Mouse (Mus musculus) MEL (cell line): ENCODE measurements around the gene Trim47.

Experiments
- CTCF ChIP-seq, 3 experiments: IDR thresholded peaks in 2 of 3; conservative IDR thresholded peaks in 1 of 3; 2 replicates each; pipeline ENCODE4 v1.5.1; 2011 to 2012; ENCODE audit warnings: low read length in 3 of 3, low read depth in 2 of 3, mild to moderate bottlenecking in 2 of 3, improper control_type of control experiment in 1 of 3, inconsistent platforms in 1 of 3, mixed read lengths in 1 of 3, moderate library complexity in 1 of 3; ENCODE audit not compliant: control insufficient read depth in 1 of 3, insufficient read depth in 1 of 3, poor library complexity in 1 of 3, severe bottlenecking in 1 of 3
- E2F4 ChIP-seq: IDR thresholded peaks from 2 replicates; pipeline ENCODE4 v1.6.1; 2011; ENCODE audit warnings: low read depth, low read length, improper control_type of control experiment, borderline replicate concordance
- EP300 ChIP-seq, 2 experiments: IDR thresholded peaks; 2 replicates each; pipeline ENCODE4 v1.6.1; 2011; ENCODE audit warnings: improper control_type of control experiment in 2 of 2, low read length in 2 of 2, low read depth in 1 of 2, mild to moderate bottlenecking in 1 of 2
- NELFE ChIP-seq: IDR thresholded peaks from 2 replicates; pipeline ENCODE4 v1.6.1; 2011; ENCODE audit warnings: low read depth, low read length, improper control_type of control experiment
- POLR2A ChIP-seq, 2 experiments: IDR thresholded peaks; 2 replicates each; pipeline ENCODE4 v1.6.1; 2011 to 2012; ENCODE audit warnings: low read length in 2 of 2, mild to moderate bottlenecking in 2 of 2, control low read depth in 1 of 2, improper control_type of control experiment in 1 of 2, low read depth in 1 of 2, moderate library complexity in 1 of 2; ENCODE audit not compliant: control insufficient read depth in 1 of 2, insufficient read depth in 1 of 2, poor library complexity in 1 of 2
- SIN3A ChIP-seq: IDR thresholded peaks from 2 replicates; pipeline ENCODE4 v1.6.1; 2012; ENCODE audit warnings: low read length, improper control_type of control experiment, inconsistent platforms
- TAL1 ChIP-seq: IDR thresholded peaks from 2 replicates; pipeline ENCODE4 v1.6.1; 2012; ENCODE audit warnings: mild to moderate bottlenecking, inconsistent platforms, low read length, moderate library complexity, mixed read lengths
- TCF12 ChIP-seq: IDR thresholded peaks from 2 replicates; pipeline ENCODE4 v1.6.1; 2014; ENCODE audit warnings: low read depth, mild to moderate bottlenecking, inconsistent platforms, low read length, improper control_type of control experiment, moderate library complexity
- UBTF ChIP-seq: IDR thresholded peaks from 2 replicates; pipeline ENCODE4 v1.6.1; 2012; ENCODE audit warnings: low read depth, mild to moderate bottlenecking, inconsistent platforms, low read length, improper control_type of control experiment, moderate library complexity, borderline replicate concordance; ENCODE audit not compliant: insufficient read depth
- USF1 ChIP-seq: IDR thresholded peaks from 2 replicates; pipeline ENCODE4 v1.6.1; 2014; ENCODE audit warnings: low read depth, mild to moderate bottlenecking, inconsistent platforms, low read length, improper control_type of control experiment, moderate library complexity
- USF2 ChIP-seq, 2 experiments: IDR thresholded peaks; 2 replicates each; pipeline ENCODE4 v1.6.1; 2011 to 2012; ENCODE audit warnings: improper control_type of control experiment in 2 of 2, low read length in 2 of 2, borderline replicate concordance in 1 of 2, inconsistent platforms in 1 of 2, low read depth in 1 of 2, mild to moderate bottlenecking in 1 of 2; ENCODE audit not compliant: insufficient read depth in 1 of 2
- ZKSCAN1 ChIP-seq: IDR thresholded peaks from 2 replicates; pipeline ENCODE4 v1.6.1; 2012; ENCODE audit warnings: low read depth, mild to moderate bottlenecking, inconsistent platforms, low read length, improper control_type of control experiment, moderate library complexity
- ZMIZ1 ChIP-seq: IDR thresholded peaks from 2 replicates; pipeline ENCODE4 v1.6.1; 2012; ENCODE audit warnings: low read depth, mild to moderate bottlenecking, inconsistent platforms, low read length, improper control_type of control experiment, moderate library complexity

DNA sequence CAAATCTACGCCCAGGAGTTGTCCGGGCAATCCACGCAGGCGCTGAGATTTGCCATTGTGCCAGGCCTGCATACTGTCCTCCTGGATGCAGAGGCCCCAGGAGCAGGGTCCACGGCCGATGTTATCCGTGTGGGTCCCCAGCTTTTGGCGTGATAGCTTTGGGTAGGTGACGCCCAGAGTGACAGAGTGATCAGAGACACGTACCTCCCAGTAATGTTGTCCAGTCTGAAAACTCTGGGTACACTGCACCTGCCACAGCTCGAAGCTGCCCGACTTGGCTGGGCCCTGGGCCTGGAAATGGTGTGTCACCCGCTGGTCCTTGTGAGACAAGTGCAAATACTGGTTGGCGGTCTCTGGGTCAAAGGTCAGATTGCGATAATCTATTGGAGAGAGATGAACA lies 749 bp downstream of the Trim47 start:
- no peak for TF ChIP-seq CTCF (IDR thresholded peaks at IDR 0.05 in 2 of 3, conservative IDR thresholded peaks at IDR 0.05 in 1 of 3; ENCODE audit: control insufficient read depth in 1 of 3, insufficient read depth in 1 of 3, low read depth in 2 of 3, low read length in 3 of 3, poor library complexity in 1 of 3, severe bottlenecking in 1 of 3)
- TF ChIP-seq ZKSCAN1: no peak
- no peak for TF ChIP-seq EP300 (IDR thresholded peaks at IDR 0.05; ENCODE audit: low read depth in 1 of 2, low read length in 2 of 2)
- TF ChIP-seq ZMIZ1: no peak
- TF ChIP-seq UBTF: no peak
- no peak for TF ChIP-seq TCF12
- no peak for TF ChIP-seq E2F4
- no peak for TF ChIP-seq POLR2A (IDR thresholded peaks at IDR 0.05; ENCODE audit: control insufficient read depth in 1 of 2, insufficient read depth in 1 of 2, low read depth in 1 of 2, low read length in 2 of 2, poor library complexity in 1 of 2)
- no peak for TF ChIP-seq USF2 (IDR thresholded peaks at IDR 0.05; ENCODE audit: borderline replicate concordance in 1 of 2, insufficient read depth in 1 of 2, low read depth in 1 of 2, low read length in 2 of 2)
- no peak for TF ChIP-seq TAL1
- no peak for TF ChIP-seq USF1
- TF ChIP-seq SIN3A: no peak
- TF ChIP-seq NELFE: no peak
